Mouse (Mus musculus) kidney, postnatal 4 days (tissue): ENCODE data around the gene Myh14.
"Not testable (repeated sequence)": the region's sequence is repeated elsewhere in the genome, so short reads cannot be mapped to it uniquely, and the experiment has no call there.

Experiments used
- DNase-seq, 2 experiments: peaks; one replicate each; pipeline ENCODE4 v3.0.0; 2021; ENCODE audit warnings: mixed read lengths in 2 of 2

Myh14 gene

GRCm38 (mm10) chr7:44670803-44671202 lies at the start of gene Myh14:
Myh14 (minus strand) TSS chr7:44670843.
- DNase-seq = peak; percentile 88 to 94

- no peak for DNase-seq
These were observed 39.2 kb upstream of the Myh14 start for GRCm38 (mm10) chr7:44709881-44710280.

GRCm38 (mm10) chr7:44708574-44708973 lies 37.9 kb upstream of the Myh14 start, which contains the start of gene Izumo2:
Izumo2 (plus strand) TSS chr7:44708742.
- DNase-seq = no peak

DNA sequence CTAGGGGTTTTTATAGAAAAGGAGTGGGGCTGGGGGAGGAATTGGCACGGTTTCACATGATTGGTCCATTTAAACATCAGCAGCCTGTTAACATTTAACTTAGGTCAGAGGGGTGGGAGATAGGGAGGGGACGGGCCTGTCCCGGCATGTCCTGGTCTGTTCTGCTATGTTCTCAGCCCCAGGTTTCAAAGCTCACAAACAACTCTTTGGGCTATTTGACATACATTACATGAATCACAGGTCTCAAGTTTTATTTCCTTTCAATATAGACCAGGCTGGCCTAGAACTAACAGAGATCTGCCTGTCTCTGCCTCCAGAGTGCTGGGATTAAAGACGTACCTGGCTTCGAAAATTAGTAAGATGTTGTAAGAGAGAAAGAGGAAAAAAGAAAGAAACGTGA lies 37.5 kb upstream of the Myh14 start:
- not testable (repeated sequence) for DNase-seq

- DNase-seq = no peak
These were observed 36.6 kb upstream of the Myh14 start for GRCm38 (mm10) chr7:44707169-44707675.

- DNase-seq = no peak
These were observed 35.7 kb upstream of the Myh14 start for GRCm38 (mm10) chr7:44706322-44706721.

DNA sequence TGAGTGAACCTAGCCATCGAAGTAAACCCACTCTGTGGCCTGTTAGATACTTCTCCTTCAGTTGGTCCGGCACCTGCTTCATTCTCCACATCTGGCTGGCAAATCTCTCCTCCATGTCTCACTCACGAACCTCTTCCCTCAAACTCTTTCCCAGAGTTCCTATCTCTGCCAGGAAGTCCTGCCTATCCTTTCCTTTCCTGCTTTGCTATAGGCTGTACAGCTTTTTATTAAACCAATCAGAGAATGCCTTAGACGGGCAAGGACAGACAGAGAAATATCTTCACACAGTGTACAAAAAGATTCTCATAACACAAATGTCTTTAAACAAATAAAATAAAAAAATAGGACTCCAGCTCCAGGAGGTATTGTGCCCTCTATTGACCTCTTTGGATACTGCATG lies 34.4 kb upstream of the Myh14 start:
- DNase-seq = no peak

GRCm38 (mm10) chr7:44704363-44704762 lies 33.7 kb upstream of the Myh14 start:
- peak; percentile 60 to 61 for DNase-seq

GRCm38 (mm10) chr7:44702985-44703384 lies 32.3 kb upstream of the Myh14 start:
- DNase-seq = peak in 1 of 2 experiments; percentile 14

GRCm38 (mm10) chr7:44701921-44702320 lies 31.3 kb upstream of the Myh14 start:
- peak; percentile 41 to 55 for DNase-seq

GRCm38 (mm10) chr7:44697980-44698379 lies 27.3 kb upstream of the Myh14 start:
- no peak for DNase-seq

DNA sequence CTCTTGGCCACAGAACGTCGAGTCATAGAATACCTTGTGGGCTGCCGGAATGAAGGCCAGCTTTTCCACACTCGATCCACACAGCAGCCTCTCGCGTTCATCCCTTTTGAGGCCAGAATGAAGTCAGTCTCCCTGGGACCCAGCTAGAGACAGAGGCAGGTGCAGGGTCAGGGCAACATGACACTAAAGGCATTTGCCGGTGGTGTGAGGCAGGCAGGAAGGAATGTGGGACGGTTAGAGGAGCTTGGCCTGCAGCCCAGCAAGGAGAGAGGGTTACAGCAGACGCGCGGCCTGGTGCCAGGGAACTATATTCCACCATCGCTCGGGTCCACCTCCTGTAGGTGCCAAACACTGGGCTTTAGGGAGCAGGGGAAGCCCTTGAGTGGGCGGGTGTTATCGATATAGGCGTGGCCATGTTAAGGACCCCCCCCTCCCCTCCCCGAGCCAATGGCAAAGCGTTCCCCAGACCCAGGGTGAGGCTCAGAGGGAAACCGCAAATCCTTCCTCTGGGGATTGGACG lies 26.6 kb upstream of the Myh14 start:
- peak; percentile 56 to 69 for DNase-seq

DNA sequence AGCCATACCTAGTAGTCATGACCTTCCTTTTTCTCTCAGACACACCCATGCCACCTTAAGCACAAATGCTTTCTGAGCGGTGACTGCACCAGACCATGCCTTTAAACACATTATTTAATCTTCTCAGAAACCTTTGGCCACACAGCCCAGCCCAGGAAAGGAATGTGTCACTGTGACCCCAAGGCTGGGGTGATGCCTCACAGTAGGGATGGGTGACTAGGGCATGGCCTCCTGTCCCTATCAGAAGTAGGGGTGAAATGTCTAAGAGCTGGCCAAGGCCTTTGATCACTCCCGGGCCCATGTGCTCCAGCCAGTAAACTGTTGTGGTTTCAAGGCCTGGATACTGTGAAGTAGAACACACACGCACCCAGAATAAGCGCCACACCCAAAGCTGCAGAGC lies 24.6 kb upstream of the Myh14 start:
- DNase-seq = no peak

DNA sequence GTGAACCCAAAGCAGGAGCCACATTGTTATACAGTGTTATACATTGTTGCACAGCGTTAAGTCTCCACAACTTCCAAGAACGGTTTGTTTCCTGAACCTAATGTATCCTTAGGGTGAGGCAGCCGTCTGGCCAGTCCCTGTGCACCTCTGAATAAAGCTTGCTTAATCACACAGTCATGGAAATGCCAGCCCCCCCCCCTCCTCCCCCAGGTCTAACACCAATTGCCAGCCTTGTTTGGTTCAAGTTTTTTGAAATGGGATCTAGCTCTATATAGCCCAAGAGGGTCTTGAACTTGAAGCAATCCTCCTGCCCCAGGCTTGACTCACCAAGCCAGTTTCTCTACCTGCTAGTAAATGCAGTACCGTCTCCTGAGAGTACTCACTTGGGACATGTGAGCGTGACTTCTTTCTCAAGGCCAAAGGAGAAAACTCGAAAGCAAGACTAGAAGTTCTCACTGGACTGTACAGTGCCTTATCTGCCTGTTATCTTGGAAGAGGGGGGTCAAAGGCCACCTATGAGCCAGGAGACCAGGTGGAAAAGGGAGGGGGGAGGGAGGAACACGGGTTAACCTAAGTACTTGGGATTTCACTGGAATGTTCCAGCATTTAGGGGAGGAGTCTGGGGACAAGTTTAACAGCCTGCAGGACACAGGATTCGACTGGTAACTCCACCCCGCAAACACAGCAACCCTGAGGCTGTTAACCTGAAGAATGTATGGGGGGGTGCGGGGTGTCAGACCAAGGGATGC lies 23.0 kb upstream of the Myh14 start:
- DNase-seq = no peak

- no peak for DNase-seq
These were observed 18.7 kb upstream of the Myh14 start for GRCm38 (mm10) chr7:44689331-44689730.

GRCm38 (mm10) chr7:44688890-44689289 lies 18.2 kb upstream of the Myh14 start:
- no peak for DNase-seq

- DNase-seq = no peak
These were observed 15.1 kb upstream of the Myh14 start for GRCm38 (mm10) chr7:44685531-44686402.

- DNase-seq = peak; percentile 20 to 52
These were observed 13.0 kb upstream of the Myh14 start for GRCm38 (mm10) chr7:44683656-44684055.

DNA sequence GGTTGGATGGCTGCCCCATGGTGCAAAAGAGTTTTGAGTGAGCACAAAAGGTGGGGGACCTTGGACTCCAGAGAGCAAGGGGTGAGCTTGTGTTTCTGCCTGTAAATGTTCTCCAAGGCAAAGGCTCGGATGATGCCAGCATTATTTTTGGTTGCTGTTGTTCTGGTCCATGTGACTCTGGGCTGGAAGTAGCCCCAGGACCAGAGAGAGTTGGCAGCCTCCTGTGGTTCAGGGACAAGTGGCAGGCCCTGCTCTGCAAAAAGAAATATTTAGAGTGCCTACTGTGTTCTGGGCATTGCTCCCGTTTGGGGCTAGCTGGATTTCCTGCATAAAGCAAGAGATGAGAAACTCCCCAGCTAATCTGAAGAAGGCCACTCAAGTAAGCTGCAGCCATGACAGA lies 6.0 kb upstream of the Myh14 start:
- DNase-seq = no peak

DNA sequence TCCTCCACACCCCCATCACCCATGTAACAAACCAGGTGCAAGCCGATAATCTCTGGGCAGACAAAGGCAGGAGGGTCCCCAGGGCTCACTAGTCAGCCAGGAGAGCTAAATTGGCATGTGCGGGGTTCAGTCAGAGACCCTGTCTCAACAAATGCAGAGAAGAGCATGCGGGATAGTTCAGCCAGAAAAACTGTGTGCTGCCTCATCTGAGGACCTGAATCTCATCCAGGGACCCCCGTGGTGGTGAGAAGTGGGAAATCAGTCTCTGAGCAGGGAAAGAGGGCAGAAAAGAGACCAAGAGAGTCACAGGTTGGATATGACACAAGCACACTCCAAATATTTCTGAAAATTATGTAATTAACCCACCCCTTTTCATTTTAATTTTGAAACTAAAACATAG lies 5.5 kb upstream of the Myh14 start:
- DNase-seq = no peak

DNA sequence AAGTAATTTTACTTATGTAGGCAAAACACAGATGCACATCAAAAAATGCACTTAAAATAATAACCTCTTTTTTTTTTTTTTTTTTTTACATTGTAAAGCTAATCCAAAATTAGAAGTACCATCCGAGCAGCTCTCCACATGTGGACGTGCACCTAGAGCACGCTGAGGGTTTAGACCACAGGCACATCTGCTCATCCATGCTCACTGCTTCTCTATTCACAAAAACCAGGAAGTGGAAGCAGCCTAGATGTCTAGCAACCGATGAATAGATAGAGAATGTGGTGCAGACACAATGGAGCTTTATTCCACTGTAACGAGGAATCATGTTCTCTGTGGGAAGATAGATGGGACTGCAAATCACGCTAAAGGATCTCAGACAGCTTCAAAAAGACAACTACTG lies 4.5 kb upstream of the Myh14 start:
- no peak for DNase-seq

DNA sequence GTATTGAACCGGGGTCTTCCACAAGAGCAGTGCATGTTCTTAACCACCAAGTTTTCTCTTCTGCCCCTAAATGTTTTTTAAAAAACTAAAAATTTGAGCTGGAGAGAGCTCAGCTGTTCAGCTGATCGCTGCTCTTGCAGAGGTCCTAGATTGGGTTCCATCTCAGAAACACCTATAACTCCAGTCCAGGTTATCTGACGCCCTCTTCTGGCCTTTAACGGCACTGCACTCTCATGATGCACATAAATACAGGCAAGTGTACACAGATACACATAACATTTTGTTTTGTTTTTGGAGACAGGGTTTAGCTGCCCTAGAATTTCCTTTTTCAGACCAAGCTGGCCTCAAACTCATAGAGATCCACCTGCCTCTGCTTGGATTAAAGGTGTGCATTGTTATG lies 3.9 kb upstream of the Myh14 start:
- DNase-seq = no peak

- peak; percentile 13 to 42 for DNase-seq
These were observed 1.6 kb upstream of the Myh14 start for GRCm38 (mm10) chr7:44672193-44672592.
